Mouse (Mus musculus): ENCODE data around the gene Atp6v1e1.
"Not testable (repeated sequence)": the region's sequence is repeated elsewhere in the genome, so short reads cannot be mapped to it uniquely, and the experiment has no call there.

The Atp6v1e1 gene

DNA sequence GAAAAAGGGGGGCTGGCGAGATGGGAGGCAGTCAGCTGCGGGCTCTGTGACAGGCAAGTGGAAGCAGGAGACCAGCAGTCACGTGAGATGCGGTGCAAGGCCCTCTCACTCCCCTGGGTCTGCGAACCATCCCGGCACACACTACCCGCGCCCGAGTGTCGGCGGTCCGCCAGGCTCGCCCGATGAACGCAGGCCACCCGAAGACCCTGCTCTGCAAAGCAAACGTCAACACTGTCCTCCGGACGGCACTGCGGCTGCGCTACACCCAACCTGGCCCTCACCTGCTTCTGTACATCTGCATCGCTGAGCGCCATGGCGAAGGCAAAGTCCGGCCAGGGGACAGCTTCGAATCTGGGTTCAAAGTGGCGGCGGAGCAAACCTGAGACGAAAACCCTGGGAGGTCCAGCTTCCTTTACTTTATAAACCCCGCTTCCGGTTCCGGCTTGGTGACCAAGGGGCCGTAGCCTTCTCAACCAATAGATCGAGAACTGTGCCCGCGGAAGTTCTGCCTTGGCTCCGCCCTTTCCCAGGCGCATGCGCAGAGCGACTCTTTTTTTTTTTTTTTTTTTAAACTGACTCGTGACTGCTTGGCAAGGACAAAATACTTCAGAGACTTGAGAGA is at the start of gene Atp6v1e1:
TSS of gene Atp6v1e1 (minus strand) at position 487 of the 622 bp plus-strand sequence.
- peak; percentile 95 for DNase-seq (ENCODE audit: low read depth, low spot score)

DNA sequence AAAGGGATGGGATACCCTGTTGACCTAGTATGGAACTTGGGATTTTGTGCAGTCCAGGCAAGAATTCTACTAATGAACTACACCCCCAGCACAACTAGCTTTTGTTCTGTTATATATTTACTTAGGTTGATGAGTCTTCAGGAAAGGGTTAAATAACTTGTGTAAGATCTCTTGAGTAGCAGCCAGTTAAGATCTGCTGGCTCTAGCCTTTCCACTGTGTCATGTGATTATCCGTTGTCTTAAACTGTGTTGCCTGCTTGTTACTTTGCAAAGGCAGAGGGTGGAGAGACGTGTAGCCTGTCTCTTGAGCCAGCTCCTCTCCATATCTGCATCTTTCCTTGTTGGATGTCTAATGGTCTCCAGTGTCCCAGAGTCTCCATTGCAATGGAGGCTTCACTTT is 48.7 kb upstream of the Atp6v1e1 start:
- DNase-seq (ENCODE audit: low read depth, low spot score) = no peak

DNA sequence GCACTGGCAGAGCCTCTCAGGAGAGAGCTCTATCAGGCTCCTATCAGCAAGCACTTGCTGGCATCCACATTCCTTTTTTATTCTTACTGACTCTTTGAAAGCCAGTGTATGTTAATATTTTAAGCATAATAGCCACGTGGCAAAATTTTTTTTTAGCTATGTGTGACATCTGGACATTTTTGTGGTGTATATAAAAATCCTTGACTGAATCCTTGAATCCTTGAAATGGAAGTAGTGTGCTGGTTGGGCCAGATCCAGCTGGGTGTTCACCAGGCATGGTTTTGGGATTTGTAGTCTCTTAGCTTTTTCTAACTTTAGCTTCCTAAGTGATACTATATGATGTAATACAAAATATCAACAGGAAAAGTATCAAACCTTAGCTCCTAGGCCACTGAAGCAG is 46.2 kb upstream of the Atp6v1e1 start:
- no peak for DNase-seq (ENCODE audit: low read depth, low spot score)

DNA sequence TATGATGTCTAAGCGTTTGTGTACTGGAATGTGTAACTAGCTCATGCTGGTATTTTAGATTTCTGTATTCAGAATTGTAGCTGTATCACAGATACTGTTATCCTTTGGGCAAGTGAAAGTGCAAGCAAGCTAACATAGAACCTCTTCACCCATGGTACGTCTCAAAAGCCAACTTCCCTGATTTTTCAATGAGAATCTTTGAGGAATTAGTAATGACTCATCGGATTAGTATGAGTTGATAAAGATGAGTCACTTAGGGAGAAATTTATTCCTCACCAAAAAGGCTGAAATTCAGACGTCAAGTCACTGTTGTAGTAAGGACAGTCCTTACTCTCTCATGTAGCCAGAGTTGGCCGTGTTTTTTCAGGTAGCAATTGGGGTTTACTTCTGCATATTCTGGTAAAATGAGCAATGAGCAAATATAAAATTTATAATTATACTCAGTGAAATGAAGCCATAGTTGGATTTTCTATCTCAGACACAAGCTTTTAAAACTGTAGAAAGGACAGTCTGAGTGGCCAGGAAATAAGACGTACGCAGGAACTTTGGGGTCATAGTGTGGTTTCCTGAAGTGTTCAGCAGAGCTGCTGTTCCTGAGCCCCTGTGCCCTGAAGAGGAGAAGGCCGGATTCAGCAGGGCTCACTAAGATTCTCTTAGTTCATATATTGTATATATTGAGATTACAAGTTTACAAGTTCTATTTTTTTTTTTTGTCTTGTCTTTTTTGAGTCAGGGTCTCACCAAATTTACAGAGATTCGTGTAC is 43.6 kb upstream of the Atp6v1e1 start:
- DNase-seq (ENCODE audit: low read depth, low spot score) = no peak

DNA sequence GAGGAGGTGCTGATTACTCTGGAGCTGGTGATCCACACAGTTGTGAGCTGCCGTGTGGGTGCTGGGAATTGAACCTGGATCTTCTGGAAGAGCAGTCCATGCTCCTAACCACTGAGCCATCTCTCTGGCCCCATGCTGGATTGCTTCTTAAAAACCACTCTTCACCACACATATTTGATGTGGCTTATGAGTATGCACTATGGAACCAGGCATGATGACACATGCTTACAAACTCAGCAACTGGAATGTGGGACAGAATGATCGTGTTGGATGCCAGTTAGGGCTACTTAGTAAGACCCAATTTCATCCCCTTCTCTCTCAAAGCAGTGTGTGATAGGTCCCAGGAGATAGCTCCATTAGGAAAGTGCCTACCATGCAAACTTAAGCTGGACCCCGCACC is 37.5 kb upstream of the Atp6v1e1 start:
- no peak for DNase-seq (ENCODE audit: low read depth, low spot score)

DNA sequence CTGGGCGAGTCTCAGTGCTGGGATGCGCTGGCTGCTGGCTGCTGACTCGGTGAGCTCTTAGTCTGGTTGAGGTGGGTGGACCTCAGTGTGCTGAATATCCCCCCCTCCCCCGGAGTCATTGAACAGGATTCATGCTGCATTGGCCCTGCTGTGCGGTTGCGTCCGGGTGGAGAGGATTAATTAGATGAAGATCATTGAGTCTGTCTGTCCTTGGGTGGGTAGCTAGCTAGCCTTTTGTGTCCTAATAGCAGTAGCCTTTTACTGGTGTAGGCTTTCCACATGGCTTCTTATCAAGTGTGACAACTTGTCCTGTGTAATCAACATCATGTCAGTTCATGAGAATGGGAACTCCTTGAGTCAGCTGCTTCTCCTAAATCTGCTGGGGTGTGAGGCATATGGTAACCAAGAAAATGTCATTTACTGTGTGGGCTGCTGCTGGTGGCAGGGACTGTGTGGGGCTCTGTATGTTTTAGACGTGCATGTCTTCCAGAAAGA is 35.7 kb upstream of the Atp6v1e1 start:
- no peak for DNase-seq (ENCODE audit: low read depth, low spot score)

DNA sequence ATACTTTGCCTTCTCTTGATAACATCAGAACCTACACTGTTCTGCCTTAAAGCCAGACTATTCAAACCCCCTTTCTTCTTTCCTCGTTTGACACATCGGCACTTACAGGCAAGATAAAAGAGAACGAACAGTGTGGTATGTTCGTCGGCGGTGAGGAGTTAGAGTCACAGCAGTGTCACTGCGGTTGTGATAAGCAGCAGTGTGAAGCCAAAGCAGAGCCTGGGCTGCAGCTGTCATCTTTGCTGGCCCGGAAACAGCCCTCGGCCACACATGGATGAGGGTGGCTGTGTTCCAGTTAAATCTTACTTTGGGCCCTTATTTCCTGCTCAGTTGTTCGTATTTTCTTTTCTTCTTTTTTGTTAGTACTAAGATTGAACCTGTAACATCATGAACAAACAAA is 31.8 kb upstream of the Atp6v1e1 start:
- no peak for DNase-seq (ENCODE audit: low read depth, low spot score)

DNA sequence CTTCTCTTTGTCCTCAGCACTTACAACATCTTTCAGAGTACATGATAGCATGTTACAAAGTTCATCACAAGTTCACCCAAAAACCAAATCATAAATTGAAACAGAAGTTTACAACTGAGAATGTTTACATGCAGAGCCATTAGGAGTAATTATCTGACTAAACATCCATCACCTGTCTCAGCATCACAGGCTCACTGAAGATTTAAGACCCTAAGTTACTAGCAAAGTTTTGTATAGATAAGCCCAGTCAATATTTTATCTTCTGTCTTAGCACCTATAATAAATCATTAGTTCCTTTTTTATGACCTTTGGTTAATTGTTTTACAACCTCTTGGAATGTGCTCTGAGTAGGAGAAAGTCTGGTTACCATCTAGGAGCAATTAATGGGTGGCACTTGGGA is 28.1 kb upstream of the Atp6v1e1 start:
- not testable (repeated sequence) for DNase-seq (ENCODE audit: low read depth, low spot score)

DNA sequence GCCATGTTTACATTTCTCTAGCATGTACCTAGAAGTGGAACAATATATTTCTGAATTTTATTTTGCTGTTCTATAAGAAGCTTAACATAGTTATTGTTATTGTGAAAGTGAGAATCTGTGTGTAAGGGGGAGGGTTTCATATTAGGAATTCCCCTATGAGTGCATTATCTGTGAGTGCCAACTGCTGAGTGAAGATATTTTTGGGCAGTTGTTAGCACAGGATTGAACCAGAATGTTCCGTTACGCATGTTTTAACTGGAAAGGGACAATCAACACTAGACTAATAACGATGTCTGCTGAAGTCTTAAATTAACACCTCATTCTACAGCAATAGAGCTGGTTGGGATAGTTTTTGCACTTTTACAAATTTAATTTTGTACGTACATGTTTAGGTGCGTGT is 19.2 kb upstream of the Atp6v1e1 start:
- peak; percentile 27 for DNase-seq (ENCODE audit: low read depth, low spot score)

DNA sequence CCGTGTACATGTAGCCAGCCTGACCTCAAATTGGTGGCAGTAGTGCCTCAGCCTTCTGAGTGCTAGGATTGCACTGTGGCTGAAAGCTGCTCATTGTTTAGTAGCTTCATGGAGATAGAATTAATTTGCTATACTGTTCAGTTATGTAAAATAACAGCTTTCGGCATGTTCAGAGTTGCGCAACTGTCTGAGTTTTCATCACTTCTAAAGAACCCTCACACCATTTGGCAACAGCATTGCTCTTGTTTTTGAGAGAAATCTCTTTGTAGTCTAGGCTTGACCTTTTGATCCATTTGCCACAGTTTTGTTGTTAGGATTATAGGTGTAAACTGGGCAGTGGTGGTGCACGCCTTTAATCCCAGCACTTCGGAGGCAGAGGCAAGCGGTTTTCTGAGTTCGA is 17.7 kb upstream of the Atp6v1e1 start:
- DNase-seq (ENCODE audit: low read depth, low spot score) = no peak

DNA sequence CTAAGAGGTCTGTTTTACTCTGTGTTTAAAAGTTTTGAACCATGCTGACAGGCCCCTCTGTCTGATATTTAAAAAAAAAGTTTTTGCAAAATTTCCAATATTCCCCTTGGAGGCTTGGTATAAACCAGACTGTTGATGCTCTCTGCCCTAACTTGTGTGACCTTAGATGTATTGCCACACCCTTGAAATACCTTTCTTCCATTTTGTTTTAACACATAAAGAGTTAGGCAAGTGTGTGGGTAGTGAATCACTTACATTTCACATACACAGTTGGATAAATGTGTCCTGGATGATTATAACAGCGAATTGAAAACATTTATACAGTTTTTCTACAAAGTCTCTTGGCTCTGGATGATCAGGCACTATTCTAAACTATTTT is 14.5 kb upstream of the Atp6v1e1 start:
- DNase-seq (ENCODE audit: low read depth, low spot score) = no peak

DNA sequence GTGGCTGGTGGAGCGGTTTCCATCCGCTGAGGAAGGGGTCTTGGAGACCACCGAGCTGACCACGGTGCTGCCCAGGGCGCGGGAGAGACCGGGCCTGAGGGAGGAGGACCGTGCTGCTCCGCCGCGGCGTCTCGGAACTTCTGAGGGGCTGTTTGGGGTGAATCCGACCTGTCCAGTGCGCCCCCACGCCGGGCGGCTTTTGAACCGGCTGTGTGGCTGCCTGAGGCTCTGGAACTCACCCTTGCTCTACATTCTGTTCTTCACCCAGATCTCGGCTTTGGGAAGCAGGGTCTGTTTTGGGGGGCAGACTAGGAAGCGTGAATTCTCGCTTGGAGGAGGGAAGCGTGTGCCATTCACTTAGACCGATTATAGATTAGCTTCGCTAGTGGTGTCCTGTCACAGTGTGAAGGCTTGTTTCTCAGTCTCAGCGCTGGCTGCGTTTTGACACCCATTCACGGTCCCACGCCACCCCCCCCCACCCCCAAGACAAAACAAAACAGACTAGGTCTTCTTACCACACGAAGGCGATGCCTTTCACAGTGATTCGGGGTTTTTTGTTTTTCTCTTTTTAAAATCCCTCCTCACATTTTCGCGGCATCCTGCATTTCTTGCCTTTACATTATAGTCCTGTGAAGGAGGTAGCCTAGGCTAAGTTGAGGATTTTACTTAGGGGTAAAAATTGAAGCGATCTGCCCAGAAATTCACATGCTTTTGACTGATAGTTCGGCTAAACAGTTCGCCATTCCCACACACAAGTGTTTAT is 14.0 kb upstream of the Atp6v1e1 start:
- peak; percentile 68 for DNase-seq (ENCODE audit: low read depth, low spot score)

DNA sequence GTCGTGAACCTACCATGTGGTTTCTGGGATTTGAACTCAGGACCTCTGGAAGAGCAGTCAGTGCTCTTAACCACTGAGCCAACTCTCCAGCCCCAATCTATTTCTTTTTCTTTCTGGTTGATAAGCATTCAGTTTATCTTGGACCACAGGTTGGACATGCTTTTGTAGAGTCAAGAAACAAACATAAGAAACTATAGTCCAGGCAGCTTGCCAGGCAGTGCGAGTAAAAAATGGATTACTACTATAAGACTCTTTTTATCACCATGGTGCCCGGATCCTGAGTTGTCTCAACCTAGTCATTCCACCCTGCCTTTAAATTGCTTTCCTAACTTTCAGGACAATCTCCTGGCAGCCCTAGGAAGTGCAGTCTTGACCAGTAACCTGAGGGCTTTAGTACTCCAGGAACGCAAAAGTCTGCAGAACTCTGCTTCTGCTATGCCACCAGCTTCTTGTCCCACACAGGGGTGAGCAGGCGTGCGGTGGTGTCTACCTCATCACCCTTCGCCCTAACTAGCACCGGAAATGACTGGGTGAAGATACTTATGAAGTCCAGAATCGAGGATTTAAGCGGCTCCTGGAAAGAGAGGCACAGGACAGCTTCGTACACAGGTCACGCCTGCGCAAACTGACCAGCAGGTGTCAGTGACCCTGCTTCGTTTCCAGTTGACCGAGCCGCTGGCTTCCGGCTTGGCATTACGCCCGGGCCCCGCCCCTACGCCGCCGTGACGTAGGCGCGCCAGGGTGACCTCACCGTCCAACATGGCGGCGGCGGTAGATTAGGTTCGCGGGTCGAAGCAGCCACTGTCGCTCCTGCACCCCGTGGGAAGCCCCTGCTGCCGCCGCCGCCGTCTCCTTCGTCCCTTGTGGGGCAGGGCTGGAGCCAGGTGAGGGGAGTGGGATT is 13.1 kb upstream of the Atp6v1e1 start, which contains the start of gene Bcl2l13:
TSS of gene Bcl2l13 (plus strand) at position 739 of the 901 bp plus-strand sequence.
- peak; percentile 94 for DNase-seq (ENCODE audit: low read depth, low spot score)

DNA sequence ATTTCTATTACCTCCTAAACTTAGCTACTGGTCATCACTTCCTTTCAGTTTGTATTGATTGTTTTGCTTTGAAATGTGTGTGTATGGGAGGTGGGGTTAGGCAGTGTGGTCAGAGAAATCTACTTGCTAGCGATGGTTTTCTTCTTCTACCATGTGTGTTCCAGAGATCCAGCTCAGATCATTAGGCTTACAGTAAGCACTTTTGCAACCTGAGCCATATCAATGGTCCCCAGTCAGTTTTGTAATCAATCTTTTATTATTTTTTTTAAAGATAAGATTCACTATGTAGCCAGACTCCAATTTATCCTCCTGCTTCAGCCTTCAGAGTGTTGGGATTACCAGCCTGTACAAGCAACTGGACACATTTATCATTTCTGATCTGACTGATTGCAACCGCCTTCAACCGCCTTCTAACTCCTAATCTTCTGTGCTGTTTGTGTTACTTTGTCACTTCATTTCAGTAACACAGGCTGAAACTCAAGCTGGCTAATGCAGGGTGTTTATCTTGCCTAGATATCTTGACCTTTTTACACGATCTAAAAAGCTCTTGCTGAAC is 12.3 kb upstream of the Atp6v1e1 start:
- DNase-seq (ENCODE audit: low read depth, low spot score) = no peak

DNA sequence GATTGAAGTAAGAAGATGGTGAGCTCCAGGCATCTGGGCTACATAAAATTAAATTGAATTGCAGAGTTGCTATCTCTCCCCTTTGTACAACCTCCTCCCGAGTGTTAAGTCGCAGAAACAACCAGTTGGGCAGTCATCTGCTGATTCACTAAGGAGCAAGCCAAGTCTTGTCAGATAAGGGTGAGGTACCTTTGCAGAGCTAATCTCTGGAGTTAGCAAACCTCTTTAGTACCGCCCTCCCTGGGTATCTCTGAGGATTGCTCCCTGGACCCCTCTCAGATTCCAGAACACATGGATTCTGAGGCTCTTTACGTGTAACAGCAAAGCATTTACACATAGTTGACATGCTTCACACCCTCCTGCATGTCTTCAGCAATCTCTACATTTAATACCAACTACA is 9.5 kb upstream of the Atp6v1e1 start:
- DNase-seq (ENCODE audit: low read depth, low spot score) = no peak

DNA sequence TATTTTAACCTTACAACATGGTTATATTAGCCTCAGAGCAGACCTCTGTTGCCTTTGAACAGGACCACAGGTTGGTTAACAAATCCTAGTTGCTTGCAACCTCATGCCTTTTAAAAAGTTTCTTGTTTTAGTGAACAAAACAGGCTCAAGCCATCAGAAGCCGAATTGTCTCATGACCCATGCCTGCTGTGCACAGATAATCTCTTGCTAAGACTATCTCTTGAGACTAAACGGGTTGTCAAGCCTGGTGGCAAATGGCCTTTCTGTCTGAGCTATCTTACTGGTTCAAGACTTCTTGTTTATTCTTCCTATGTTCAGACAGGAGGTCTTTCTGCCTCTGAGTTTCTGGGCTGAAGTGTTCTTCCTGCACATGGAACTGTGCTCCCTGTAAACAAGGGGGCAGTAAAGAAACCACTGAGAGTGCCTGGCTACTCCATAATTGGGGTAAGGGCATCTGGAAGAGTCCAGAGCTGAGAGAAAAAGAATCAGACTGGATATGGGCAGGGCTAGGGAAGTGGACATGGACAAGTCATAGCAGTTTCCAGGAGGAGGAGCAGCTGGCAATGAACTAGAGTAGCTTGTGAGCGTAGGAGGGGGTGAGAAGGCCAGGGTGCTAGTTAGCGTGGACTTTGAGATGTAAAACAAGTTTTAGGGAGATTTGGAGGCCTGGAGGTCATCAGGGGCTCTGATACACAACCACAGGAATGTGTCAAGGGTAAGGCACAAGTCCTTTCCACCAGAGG is 8.4 kb upstream of the Atp6v1e1 start:
- DNase-seq (ENCODE audit: low read depth, low spot score) = no peak

DNA sequence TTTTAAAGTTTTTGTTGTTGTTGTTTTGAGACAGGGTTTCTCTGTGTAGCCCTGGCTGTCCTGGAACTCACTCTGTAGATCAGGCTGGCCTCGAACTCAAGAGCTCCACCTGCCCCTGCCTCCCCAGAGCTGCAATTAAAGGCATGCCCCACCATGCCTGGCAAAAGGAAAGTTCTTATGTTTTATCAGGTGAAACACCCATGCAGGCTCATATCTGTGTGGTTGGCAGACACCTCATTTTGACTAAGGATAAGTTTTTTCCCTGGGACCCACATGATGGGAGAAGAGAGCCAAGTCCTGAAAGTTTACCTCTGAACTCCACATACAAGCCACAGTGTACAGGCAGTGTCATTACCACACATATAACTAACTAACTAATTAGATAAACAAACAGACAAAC is 7.5 kb upstream of the Atp6v1e1 start:
- DNase-seq (ENCODE audit: low read depth, low spot score) = no peak

DNA sequence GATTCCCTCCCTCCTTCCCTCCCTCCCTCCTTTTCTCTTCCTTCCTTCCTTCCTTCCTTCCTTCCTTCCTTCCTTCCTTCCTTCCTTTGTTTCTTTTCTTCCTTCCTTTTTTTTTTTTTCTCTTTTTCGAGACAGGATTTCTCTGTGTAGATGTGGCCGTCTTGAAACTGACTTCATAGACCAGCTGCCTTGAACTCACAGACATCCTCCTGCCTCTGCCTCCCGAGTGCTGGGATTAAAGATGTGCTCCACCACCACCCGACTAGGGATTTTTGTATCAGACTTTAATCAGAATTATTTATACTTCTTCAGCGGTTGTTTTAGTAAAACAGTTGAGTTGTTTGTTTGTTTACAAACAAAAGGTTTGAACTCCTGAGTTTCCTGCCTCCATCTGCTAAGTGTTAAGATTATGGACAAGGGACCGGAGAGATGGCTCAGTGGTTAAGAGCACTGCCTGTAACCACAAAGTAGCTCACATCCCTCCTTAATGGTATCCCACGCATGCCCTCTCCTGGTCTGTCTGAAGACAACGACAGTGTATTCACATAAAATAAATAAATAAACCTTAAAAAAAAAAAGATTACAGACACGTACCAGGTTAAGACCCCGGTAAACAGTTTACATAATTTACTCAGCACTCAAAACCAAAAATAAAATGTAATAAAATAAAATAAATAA is 483 bp upstream of the Atp6v1e1 start:
- DNase-seq (ENCODE audit: low read depth, low spot score) = peak; percentile 47

DNA sequence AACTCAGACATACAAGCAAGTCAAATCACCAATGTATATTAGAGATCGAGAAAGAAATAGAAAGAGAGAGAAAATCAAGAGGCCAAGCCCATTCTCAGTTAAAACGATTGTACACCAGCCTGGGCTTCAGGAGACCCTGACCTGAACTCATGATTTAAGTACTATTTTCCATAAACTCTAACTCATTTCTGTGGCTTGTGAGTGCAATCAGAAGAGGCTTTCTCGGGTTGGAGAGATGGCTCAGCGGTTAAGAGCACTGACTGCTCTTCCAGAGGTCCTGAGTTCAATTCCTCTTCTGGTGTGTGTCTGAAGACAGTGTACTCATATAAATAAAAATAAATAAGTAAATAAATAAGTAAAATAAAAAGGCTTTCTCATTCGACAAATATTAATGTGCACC is 878 bp downstream of the Atp6v1e1 start:
- no peak for DNase-seq (ENCODE audit: low read depth, low spot score)

DNA sequence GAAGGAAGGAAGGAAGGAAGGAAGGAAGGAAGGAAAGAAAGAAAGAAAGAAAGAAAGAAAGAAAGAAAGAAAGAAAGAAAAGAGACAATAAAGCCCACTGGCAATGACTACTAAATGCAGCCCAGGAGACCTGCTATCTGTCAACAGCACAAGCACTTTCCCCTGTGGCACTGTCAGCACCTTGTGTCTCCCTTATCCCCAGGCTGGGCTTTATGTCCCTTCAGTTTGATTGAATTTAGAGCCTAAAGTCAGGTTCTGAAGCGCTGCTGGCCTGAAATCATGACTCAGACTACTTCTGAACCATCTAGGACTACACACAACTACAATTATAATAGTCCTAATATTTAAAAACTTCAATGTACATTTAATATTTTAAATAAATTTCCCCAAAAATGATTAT is 1.7 kb downstream of the Atp6v1e1 start:
- DNase-seq (ENCODE audit: low read depth, low spot score) = no peak

All from CD4-positive, CD25-positive, alpha-beta regulatory T cell, adult 2 months (primary cell).